Mouse (Mus musculus): ENCODE results near the gene Calm5. TPM values are rescaled to one million over a fixed set of nuclear protein-coding genes. Genes with fewer than 3 reads are reported as not detected.
"Not testable (repeated sequence)": the region's sequence is repeated elsewhere in the genome, so short reads cannot be mapped to it uniquely, and the experiment has no call there.

Calm5 gene
- polyA plus RNA-seq, 1 experiment, result not detected

DNA sequence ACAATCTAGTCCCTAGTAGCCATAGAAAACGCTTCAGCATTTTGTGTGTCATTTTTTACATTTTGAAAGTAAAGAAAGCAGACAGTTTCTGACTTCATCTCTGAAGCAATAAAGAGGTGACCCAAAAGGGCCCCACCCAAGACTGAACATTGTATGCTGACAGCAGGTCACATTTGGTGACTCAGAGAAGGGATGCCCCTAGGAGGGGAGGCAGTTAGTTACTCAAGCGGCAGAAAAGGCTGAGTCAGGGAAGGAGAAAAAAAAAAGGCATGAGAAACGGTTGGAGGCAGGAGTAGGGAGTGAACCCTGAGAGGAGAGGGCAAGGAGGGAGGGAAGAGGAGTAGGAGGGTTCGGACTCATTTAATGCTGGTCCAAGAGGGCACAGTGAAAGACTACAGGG is 31.9 kb upstream of the Calm5 start:
- H3K27ac ChIP-seq (ENCODE audit: insufficient read depth, low read depth, low read length), result no peak overlapping the region
- H3K27me3 ChIP-seq (ENCODE audit: control insufficient read depth, insufficient read depth, low read length), result no peaks in the 10 kb centered on the region
- H3K4me1 ChIP-seq (ENCODE audit: control insufficient read depth, insufficient read depth, insufficient read length, low read length), result peaks cover 3% of the 10 kb centered on the region; the same call in 1 of the 2 replicates
- WGBS, result 57% methylated on average over 4 of the region's 4 CpGs
- H3K36me3 ChIP-seq (ENCODE audit: control insufficient read depth, insufficient read depth, low read length), result no peaks in the 10 kb centered on the region
- TF ChIP-seq POLR2A (IDR thresholded peaks at IDR 0.05; ENCODE audit: low read depth, low read length) (no peak), CTCF (IDR thresholded peaks at IDR 0.05; ENCODE audit: extremely low read depth, insufficient read length, insufficient replicate concordance, low read depth, low read length) (no peak)
- no peak overlapping the region for H3K4me3 ChIP-seq (ENCODE audit: low read depth, low read length)

DNA sequence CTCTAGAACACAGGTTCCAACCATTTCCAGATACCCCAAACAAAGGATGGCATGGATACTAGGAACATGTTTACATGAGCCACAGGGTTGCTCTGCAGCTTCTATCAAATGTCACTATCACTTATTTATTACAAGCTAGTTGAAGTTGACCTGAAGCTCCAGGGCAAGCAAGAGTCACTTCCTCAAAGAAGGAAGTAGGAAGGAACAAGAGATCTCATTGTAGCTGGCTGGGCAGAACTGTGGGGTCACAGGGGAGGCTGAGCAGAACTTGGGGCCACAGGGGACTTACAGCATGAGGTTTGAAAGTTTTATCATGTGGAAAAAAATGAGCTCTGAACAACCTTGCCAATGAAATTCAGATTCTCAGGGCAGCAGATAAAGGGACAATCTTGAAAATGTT is 28.2 kb upstream of the Calm5 start:
- H3K4me1 ChIP-seq (ENCODE audit: control insufficient read depth, insufficient read depth, insufficient read length, low read length), result no peaks in the 10 kb centered on the region
- no peaks in the 10 kb centered on the region for H3K27me3 ChIP-seq (ENCODE audit: control insufficient read depth, insufficient read depth, low read length)
- TF ChIP-seq POLR2A (IDR thresholded peaks at IDR 0.05; ENCODE audit: low read depth, low read length) (no peak), CTCF (IDR thresholded peaks at IDR 0.05; ENCODE audit: extremely low read depth, insufficient read length, insufficient replicate concordance, low read depth, low read length) (no peak)

GRCm38 (mm10) chr13:3831546-3831945 is 22.4 kb upstream of the Calm5 start:
- no peak for TF ChIP-seq POLR2A (IDR thresholded peaks at IDR 0.05; ENCODE audit: low read depth, low read length)
- no peak for TF ChIP-seq CTCF (IDR thresholded peaks at IDR 0.05; ENCODE audit: extremely low read depth, insufficient read length, insufficient replicate concordance, low read depth, low read length)
- Histone ChIP-seq H3K27me3 (ENCODE audit: control insufficient read depth, insufficient read depth, low read length) (no peaks in the 10 kb centered on the region), H3K4me3 (ENCODE audit: low read depth, low read length) (no peak overlapping the region), H3K27ac (ENCODE audit: insufficient read depth, low read depth, low read length) (no peak overlapping the region), H3K4me1 (ENCODE audit: control insufficient read depth, insufficient read depth, insufficient read length, low read length) (no peaks in the 10 kb centered on the region), H3K36me3 (ENCODE audit: control insufficient read depth, insufficient read depth, low read length) (no peaks in the 10 kb centered on the region)
- WGBS, result 86% methylated on average over 5 of the region's 5 CpGs

More for the DNA sequence above, 28.2 kb upstream of the Calm5 start:
- Histone ChIP-seq H3K27ac (ENCODE audit: insufficient read depth, low read depth, low read length) (no peak overlapping the region), H3K36me3 (ENCODE audit: control insufficient read depth, insufficient read depth, low read length) (no peaks in the 10 kb centered on the region), H3K4me3 (ENCODE audit: low read depth, low read length) (no peak overlapping the region)

DNA sequence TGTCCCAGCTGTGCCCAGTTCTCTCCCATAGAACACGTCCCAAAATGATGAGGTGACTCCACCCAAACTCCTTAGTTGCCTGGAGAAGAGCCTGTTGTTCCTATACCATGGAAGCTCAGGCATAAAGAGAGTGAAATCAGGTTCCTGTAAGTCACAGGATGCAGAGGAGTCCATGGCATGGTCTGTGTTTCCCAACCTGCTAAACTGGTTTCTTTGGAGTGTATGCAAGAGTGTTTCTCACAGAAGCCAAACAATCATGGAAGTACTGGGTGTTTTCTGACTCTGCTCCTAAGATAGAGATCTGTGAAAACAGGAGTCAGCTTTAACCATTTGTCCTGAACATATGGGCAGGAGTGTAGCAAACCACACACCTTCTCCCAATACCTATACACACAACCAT is 22.0 kb upstream of the Calm5 start:
- Histone ChIP-seq H3K4me3 (ENCODE audit: low read depth, low read length) (no peak overlapping the region), H3K27me3 (ENCODE audit: control insufficient read depth, insufficient read depth, low read length) (no peaks in the 10 kb centered on the region), H3K4me1 (ENCODE audit: control insufficient read depth, insufficient read depth, insufficient read length, low read length) (no peaks in the 10 kb centered on the region), H3K27ac (ENCODE audit: insufficient read depth, low read depth, low read length) (no peak overlapping the region), H3K36me3 (ENCODE audit: control insufficient read depth, insufficient read depth, low read length) (no peaks in the 10 kb centered on the region)
- no peak for TF ChIP-seq CTCF (IDR thresholded peaks at IDR 0.05; ENCODE audit: extremely low read depth, insufficient read length, insufficient replicate concordance, low read depth, low read length)
- no peak for TF ChIP-seq POLR2A (IDR thresholded peaks at IDR 0.05; ENCODE audit: low read depth, low read length)
- 50% methylated on average over 1 of the region's 1 CpGs for WGBS

- Histone ChIP-seq H3K27me3 (ENCODE audit: control insufficient read depth, insufficient read depth, low read length) (no peaks in the 10 kb centered on the region), H3K36me3 (ENCODE audit: control insufficient read depth, insufficient read depth, low read length) (no peaks in the 10 kb centered on the region), H3K4me1 (ENCODE audit: control insufficient read depth, insufficient read depth, insufficient read length, low read length) (no peaks in the 10 kb centered on the region), H3K27ac (ENCODE audit: insufficient read depth, low read depth, low read length) (no peak overlapping the region), H3K4me3 (ENCODE audit: low read depth, low read length) (no peak overlapping the region)
- no peak for TF ChIP-seq CTCF (IDR thresholded peaks at IDR 0.05; ENCODE audit: extremely low read depth, insufficient read length, insufficient replicate concordance, low read depth, low read length)
- no peak for TF ChIP-seq POLR2A (IDR thresholded peaks at IDR 0.05; ENCODE audit: low read depth, low read length)
- WGBS, result 7% methylated on average over 2 of the region's 2 CpGs
Measured at GRCm38 (mm10) chr13:3832450-3832849, 21.5 kb upstream of the Calm5 start.

- not testable (repeated sequence) for H3K36me3 ChIP-seq (ENCODE audit: control insufficient read depth, insufficient read depth, low read length); H3K27ac ChIP-seq (ENCODE audit: insufficient read depth, low read depth, low read length); H3K4me3 ChIP-seq (ENCODE audit: low read depth, low read length); H3K4me1 ChIP-seq (ENCODE audit: control insufficient read depth, insufficient read depth, insufficient read length, low read length); H3K27me3 ChIP-seq (ENCODE audit: control insufficient read depth, insufficient read depth, low read length)
Measured at GRCm38 (mm10) chr13:3833644-3834043, 20.3 kb upstream of the Calm5 start.

- H3K4me3 ChIP-seq (ENCODE audit: low read depth, low read length); H3K27ac ChIP-seq (ENCODE audit: insufficient read depth, low read depth, low read length); H3K27me3 ChIP-seq (ENCODE audit: control insufficient read depth, insufficient read depth, low read length); H3K36me3 ChIP-seq (ENCODE audit: control insufficient read depth, insufficient read depth, low read length); H3K4me1 ChIP-seq (ENCODE audit: control insufficient read depth, insufficient read depth, insufficient read length, low read length): not testable (repeated sequence)
Measured at GRCm38 (mm10) chr13:3837312-3837807, 16.6 kb upstream of the Calm5 start, which contains the start of gene Calm4. Calm4 (plus strand) TSS chr13:3837757.

DNA sequence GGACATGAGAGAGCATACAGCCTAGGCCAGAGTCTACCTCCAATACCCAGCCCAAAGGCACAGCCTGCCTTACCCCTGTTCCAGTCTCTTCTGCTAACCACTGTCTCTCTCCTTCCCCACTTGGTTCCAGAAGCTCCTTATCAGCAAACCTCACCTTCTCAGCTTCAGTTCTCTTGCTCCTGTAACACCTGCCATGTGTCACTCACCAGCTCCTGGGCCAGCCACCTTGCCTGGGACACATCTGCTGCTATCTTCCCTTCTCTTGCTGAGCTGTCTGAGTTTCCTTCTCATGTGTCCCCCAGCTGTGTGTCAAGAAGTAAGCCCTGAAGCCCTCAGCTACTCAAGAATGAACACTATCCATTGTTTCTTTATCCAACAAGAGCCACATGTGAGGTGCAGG is 13.3 kb upstream of the Calm5 start:
- H3K27me3 ChIP-seq (ENCODE audit: control insufficient read depth, insufficient read depth, low read length); H3K4me1 ChIP-seq (ENCODE audit: control insufficient read depth, insufficient read depth, insufficient read length, low read length); H3K4me3 ChIP-seq (ENCODE audit: low read depth, low read length); H3K36me3 ChIP-seq (ENCODE audit: control insufficient read depth, insufficient read depth, low read length); H3K27ac ChIP-seq (ENCODE audit: insufficient read depth, low read depth, low read length): not testable (repeated sequence)
